Mouse (Mus musculus): ENCODE results near the gene Lair1. TPM values are rescaled to one million over a fixed set of nuclear protein-coding genes. Genes with fewer than 3 reads are reported as not detected.

The Lair1 gene
- polyA plus RNA-seq, 1 experiment from 2014 or later = 0.83 TPM

- Histone ChIP-seq H3K9me3 (peaks cover 2% of the 10 kb centered on the region; the same call in 1 of the 2 replicates), H3K27ac (replicated peaks) (no peak overlapping the region), H3K4me3 (no peak overlapping the region), H3K4me2 (no peak overlapping the region), H3K36me3 (no peaks in the 10 kb centered on the region), H3K9ac (no peak overlapping the region), H3K27me3 (replicated peaks) (no peaks in the 10 kb centered on the region), H3K4me1 (no peaks in the 10 kb centered on the region)
- WGBS = 75% methylated on average over 3 of the region's 3 CpGs
- no peak for ATAC-seq (ENCODE audit: extremely low read depth, insufficient number of reproducible peaks, low FRiP score, low TSS enrichment)
Measured at GRCm38 (mm10) chr7:3957387-3957786, 105.6 kb downstream of the Lair1 start.

Other genes with a start within 250 kb of the Lair1 start
- gene Gm15448, start 237.5 kb downstream of the Lair1 start, polyA plus RNA-seq (2015; fragmentation: Nextera tagmentation; extraction: Ambion mirVana) = not detected in 2 replicates
- 0.10 TPM in 1 of 2 replicates, not detected in the other for gene Pira2, start 218.2 kb downstream of the Lair1 start, polyA plus RNA-seq (2015; fragmentation: Nextera tagmentation; extraction: Ambion mirVana)
- gene Gm14548, start 165.1 kb downstream of the Lair1 start, polyA plus RNA-seq (2015; fragmentation: Nextera tagmentation; extraction: Ambion mirVana) = not detected in 2 replicates
- 0.08 TPM in 1 of 2 replicates, not detected in the other for gene Lilra6, start 147.7 kb downstream of the Lair1 start, polyA plus RNA-seq (2015; fragmentation: Nextera tagmentation; extraction: Ambion mirVana)
- 0.88 and 1.0 TPM in 2 replicates for gene Ttyh1, start 56.2 kb upstream of the Lair1 start, polyA plus RNA-seq (2015; fragmentation: Nextera tagmentation; extraction: Ambion mirVana)
- 44.4 and 45.9 TPM in 2 replicates for gene Leng8, start 73.8 kb upstream of the Lair1 start, polyA plus RNA-seq (2015; fragmentation: Nextera tagmentation; extraction: Ambion mirVana)
- 1.8 and 2.0 TPM in 2 replicates for gene Leng9, start 87.2 kb upstream of the Lair1 start, polyA plus RNA-seq (2015; fragmentation: Nextera tagmentation; extraction: Ambion mirVana)
- 26.5 and 26.7 TPM in 2 replicates for gene Cdc42ep5, start 101.7 kb upstream of the Lair1 start, polyA plus RNA-seq (2015; fragmentation: Nextera tagmentation; extraction: Ambion mirVana)
- gene Lilra5, start 174.6 kb upstream of the Lair1 start, polyA plus RNA-seq (2015; fragmentation: Nextera tagmentation; extraction: Ambion mirVana) = 0.11 TPM in 1 of 2 replicates, not detected in the other

All from heart, embryonic 13.5 days (tissue).